Mouse (Mus musculus) embryo, embryonic 10.5 days (tissue): Measurements from ENCODE around the gene Uox.

ENCODE experiments used
- DNase-seq: peaks from one replicate; pipeline ENCODE4 v3.0.0-alpha.2; 2015; ENCODE audit warnings: low spot score

Gene Uox

DNA sequence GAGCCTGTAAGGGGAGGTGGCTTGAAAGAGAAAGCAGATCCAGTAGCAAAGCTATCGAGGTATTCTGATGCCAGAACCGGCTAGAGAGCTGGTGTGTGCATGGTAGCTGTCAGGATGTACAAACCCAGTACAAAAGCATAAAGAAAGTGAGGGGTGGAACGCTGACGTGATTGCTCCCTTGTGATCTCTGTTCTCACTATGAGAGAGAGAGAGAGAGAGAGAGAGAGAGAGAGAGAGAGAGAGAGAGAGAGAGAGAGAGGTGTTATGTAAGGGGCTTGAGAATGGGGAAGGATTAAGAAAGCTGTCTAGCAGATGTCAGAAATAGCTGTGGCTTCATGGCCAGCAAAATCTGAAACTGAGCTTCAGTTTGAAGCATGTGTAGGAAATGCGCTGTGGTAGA lies 13.7 kb downstream of the Uox start:
- no peak for DNase-seq

DNA sequence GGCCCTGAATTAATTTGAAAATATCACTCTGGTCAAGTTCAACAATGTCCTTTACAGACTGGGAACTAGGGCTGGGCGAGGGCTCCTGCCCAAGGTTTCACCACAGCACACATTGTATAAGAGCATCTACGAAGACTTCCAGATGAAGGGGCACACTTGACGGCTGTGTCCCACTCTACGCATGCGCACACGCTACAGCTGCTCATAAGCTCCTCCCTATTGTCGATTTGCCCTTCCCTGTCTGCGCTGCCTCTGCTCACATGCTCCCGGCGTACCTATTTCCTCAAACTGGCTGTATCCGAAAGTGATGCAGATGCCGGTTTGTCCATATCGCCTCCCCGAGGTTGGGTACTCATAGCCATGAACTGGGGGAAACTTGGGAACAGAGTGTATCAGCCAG lies 16.4 kb downstream of the Uox start:
- DNase-seq = no peak

DNA sequence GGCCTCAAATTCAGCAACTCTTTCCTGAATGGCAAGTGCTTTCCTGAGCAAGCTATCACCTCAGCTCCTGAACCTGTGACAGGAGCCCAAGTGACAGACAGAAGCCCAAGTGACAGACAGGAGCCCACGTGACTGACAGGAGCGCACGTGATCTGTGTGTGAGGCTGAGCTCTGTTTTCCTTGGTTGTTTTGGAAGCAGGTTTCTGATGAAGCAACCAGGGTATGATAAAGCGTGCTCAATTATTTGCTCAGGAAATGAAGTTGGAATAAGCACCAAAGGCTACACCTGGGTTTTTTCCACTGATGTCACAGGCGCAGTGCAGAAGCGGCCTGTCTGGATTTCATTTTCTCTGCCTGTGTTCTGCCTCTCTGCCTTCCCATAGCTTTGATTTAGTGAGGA lies 19.3 kb downstream of the Uox start:
- no peak for DNase-seq

DNA sequence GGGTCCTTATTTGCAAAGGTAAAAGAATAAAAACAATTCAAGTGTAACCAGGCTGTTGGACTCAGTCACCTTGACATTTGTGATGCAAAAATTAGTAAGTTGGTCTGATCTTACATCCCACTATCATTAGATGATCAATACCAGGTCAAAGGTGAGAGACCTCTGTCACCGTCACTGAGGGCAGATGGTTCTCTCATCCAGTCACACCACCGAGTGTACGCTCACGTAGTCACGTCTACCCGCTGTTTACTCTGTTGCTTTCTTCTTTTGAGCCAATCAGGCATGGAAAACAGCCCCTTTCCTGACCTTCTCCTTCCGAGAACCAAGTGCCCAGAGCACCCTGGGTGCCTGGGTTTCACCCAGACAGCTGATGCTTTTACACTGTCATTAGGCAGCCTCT lies 20.9 kb downstream of the Uox start:
- no peak for DNase-seq

DNA sequence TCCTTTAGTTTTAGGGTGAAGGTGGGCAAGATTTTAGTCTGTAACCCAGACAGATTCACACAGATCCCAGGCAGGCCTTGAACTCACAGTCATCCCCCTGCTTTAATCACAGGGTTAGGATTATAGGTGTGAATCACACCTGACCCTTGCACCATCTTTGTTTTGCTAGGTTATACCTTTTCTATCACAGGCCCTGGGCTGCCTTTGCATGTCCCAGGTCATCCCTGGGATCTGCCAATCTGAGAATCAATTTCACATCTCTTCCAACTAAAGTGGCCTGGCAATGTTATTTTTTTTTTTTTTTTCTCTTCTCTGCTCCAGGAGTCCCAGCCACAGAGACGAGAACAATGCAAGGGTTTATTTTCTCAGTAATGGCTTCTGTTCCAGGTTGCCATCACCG lies 21.4 kb downstream of the Uox start:
- DNase-seq = no peak

DNA sequence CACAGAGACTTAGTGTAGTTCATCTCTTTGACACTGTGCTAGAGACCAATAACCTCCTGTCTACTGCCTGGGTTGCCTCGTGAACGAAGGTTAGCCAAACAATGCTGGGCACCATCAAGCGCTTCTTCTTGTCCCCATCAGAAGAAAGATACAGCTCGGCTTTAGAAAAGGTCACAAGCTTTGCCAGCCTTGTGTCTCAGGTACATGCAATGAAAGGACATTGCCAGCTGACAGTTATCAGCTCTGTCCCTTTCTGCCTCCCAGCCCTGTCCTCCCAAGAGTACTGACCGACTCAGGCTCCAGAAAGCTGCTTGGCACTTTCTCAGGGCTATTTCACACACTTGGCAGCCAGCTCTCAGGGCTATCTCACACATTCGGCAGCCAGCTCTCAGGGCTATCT lies 25.2 kb downstream of the Uox start:
- DNase-seq = no peak

DNA sequence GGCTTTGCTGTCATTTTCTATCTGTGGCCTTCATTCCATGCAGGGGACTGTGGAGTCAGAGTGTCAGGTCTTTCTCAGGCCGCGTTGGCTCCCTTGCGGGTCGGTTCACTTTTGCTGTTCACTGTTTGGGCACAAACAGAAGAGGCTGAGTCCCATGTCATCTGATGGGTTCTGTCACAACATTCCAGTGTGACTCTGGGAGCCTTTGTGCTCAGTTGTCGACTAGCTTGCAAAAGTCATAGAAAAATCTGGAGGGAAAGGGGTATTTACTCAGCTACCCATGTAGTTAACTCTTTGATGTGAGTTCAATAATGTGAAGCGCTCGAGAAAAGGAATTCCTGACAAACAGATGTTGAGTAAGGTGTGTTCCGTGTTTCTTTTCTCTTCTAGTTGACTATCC lies 26.2 kb downstream of the Uox start:
- DNase-seq = no peak

DNA sequence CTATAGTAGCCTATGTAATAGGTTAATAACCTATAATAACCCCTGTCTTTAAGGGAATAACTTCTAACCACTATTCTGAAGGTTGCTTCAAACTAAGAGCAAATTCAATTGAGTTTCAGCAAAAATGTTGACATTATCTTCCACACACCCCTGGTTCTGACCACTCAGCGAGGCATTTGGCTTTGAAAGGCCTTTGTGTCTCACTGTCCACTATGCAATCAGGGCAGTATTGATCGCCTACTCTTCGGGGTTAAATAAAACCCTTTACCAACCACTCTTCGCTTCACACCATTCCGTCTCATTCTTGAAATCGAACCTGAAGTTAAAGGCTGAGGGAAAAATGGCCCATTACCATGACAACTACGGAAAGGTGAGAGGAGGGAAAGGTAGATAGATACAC lies 26.6 kb downstream of the Uox start:
- no peak for DNase-seq

DNA sequence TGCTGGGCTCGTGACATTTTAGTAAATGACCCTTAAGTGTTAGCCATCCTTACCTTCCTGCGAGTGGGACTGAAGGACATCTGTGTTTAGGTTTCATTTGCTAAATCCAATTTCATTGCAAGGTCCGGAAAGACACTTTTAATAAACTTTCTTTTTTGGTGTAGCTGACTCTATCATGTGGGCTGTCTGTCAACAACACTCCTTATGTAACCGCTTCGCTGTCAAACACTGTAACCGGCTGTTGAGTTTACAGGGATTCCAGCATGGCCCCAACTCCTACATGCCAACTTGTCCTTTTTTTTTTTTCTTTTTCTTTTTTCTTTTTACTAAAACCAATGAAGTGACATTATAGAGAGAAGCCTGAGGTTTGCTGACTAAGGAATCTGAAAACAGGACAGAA lies 28.2 kb downstream of the Uox start:
- DNase-seq = no peak

DNA sequence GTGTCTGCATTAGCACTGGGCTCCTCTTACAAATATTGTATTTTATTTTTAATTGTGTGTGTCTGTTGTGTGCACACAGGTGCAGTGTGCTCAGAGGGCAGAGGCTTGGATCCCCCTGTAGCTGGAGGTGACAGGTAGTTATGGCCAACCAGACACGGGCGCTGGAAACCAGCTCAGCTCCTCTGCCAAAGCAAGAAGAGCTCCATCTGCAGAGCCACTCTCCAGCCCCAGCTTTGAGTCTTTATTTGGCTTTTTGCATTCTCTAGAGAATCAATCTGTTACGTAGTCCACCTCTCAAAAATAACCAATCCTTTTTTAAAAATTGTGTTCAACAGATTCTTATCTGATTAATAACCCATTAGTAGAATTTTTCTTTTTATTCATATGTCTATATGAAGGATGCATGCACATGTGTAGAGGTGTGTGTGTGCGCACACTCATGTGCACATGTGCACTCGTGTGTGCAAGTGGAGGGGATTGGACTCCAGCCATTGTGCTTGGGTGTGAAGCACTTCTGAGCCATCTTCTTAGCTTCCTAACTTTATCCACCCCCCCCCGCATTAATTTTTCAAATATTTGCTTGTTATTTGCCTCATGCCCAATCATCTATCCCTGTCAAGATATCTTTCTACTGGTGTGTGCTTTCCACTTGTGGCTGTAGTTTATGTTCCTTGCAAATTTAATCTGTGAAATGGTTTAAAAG lies 29.1 kb downstream of the Uox start:
- DNase-seq = no peak

DNA sequence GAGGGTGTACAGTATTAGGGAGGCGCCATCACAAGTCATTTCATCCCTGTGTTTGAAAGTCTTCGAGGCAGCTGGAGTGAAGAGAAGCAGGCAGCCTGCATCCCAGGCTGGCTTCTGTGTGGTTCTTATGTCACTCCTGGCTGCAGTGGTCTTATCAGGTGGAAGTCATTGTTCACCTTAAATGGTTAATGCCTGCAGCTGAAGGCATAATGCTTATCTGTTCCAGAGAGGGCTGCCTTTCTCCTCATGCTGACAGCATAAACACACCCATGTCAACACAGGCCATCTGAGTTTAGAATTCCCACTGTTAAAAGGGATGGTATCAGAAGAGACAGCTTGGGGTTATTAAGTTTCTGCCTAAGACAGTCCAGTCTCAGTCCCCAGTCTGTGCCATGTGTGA lies 31.0 kb downstream of the Uox start:
- no peak for DNase-seq

DNA sequence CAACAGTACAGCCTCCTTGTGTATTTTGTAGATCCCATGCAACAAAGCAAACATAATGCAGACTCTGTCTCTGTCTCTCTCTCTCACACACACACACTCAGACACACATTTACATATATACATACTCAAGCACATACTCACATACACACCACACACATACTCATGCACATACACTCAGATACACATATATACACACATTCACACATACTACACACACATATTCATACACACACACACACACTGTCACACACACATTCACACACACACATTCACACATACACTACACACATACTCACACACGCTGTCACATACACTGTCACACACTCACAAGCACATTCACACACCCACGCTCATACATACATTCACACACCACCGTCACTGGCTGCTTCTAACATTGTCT lies 32.3 kb downstream of the Uox start:
- no peak for DNase-seq

DNA sequence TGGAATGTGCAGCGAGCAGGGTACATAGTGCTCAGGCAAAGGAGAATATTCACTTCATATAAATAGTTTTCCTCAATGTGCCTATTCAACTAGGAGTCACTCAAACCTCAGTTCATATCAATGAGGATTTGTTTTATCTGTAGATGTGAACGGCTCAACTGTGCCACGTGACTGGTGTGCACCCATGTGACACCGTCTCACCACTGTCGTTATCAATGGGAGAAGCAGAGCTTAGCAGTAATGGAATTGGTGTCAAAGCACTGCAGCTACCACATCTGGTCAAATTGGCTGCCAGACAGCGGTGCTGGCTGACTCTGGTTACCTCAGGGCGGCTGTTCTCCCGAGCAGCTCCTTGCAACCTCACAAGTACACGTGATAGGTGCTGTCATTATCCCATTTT lies 34.4 kb downstream of the Uox start:
- no peak for DNase-seq

DNA sequence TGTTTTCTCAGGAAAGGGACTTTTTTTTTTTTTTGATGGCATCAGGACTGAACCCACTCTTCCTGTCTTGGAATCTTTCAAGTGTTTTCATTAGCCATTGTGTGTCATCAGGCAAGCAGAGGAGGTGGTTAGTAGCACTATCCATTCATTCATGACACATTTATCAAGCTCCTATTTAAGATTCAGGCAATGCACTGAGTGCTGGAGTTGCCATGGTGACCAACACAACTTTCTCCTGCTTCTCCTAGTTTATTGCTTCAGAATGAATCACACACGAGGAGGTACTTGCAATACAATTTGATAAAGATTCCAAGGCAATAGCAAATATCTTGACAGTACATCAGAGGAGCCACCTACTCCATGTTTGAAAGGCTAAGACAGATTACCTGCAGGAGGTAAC lies 37.1 kb downstream of the Uox start:
- DNase-seq = no peak

DNA sequence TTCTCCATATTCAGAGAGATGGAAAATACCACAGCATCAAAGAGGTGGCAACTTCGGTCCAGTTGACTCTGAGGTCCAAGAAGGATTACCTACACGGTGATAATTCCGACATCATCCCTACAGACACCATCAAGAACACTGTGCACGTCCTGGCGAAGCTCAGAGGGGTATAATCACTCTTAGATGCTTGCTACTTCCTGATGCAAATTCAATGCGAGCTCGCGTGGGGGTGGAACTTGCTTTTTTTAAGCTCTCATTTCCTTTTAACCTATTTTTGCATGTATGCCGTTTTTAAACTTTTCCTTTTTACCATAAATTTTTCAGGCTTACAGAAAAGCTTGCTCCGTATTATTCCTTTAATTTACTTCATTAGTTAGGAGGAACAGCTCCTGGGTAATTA lies 40.1 kb downstream of the Uox start:
- DNase-seq = no peak

DNA sequence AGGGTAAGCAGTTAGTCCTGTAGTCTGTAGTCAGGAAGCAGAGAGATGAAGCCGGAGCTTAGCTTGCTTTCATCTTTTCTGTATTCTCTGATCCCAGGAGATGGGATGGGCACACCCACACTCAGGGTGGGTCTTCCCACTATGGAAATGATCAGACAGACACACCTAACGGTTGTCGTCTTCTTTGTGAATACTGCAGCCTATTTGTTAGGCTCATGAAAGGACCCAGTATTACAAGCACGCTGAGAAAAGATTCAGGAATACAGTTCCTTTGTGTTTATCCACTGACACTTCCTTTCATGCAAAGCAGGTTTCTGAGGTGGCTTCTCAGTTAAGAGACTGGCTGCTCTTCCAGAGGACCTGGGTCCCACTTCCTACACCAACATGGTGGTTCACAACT lies 41.0 kb downstream of the Uox start:
- no peak for DNase-seq

DNA sequence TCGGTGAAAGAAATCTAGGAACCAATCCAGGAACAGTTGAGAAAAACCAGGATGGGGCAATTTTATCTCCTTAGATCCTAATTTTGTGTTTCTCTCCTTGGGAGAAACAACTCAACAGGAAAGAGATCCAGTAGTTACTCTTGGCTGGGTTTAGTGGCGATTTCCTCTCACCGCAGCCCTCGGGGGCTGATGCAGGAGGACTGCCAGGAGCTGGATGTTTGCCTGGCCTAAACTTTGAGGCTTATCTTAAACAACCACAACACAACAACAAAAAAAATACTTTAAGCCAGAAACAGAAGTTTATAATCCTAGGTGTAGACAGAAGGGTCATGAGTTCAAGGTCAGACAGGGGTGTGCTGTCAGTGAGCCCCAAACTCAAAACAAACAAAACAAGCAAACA lies 41.6 kb downstream of the Uox start:
- no peak for DNase-seq

DNA sequence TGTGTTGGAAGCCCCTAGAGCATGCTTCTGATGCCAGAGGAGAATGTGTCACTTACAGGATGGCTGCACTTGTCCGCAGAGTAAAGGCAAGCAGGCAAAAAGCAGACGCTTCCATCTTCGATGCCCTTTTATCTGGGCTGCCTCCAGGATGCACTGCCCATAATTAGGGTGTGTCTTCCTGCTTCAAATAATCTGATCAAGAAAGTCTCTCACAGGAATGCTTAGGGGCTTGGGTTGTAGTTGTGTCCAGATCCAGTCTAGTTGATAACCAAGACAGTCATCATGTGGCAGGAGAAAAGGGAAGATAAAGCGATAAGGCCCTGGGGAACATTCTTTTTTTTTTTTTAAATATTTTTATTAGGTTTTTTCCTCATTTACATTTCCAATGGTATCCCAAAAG lies 45.3 kb downstream of the Uox start, which contains the start of gene Dnase2b:
Gene Dnase2b (minus strand): TSS at position 101 of the 400 bp plus-strand sequence.
- no peak for DNase-seq

DNA sequence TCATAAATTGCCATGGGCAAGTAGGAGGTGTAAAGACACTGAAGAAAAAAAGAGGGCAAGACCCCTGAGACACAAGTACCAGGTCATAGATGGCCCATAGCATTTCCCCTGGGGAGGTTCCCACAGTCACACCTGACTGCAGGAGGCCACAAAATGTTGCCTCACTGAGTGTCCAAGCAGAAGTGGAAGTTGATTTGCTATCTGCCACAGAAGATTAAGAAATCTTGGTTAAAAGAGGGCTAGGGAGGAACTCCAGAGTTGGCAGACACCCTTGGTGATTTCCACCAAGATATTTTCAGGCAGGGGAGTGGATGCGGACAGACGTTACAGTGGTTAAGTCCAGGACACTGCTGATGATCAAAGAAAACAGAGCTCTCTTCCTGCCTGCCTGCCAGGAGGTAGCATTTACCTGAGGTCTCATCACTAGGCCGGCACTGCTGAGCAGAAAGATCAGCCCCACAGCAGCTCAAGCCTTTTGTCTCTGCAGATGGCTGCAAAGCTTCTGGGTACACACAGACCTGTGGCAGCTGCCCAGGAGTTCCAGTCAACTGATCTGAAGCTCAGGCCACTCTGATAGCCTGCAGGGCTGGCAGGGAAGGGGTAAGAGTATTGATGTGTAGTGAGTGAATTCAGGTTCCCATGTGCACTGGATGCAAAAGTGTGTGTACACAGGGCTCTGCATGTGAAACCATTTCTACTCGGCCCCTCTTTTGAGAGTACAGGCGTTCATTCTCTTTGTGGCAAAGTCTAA lies 46.5 kb downstream of the Uox start:
- DNase-seq = no peak

DNA sequence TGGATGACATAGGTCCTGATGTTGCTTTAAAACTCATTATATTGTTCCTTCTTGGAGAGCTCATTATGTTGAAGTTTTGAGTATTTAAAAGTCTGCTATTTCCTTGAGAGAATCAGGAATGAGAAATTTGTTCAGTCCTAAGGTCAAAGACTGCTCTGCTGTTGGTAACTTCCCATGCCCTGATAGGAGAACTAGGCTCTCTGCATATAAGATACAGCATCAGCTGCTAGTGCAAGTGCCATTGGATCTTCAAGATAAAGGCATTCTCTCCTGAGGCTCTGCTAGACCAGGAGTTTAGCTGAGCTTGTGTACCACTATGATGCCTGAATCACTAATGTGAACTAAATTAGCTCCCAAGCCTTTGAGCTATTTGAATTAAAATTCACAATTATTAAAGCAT lies 47.7 kb downstream of the Uox start:
- DNase-seq = no peak

DNA sequence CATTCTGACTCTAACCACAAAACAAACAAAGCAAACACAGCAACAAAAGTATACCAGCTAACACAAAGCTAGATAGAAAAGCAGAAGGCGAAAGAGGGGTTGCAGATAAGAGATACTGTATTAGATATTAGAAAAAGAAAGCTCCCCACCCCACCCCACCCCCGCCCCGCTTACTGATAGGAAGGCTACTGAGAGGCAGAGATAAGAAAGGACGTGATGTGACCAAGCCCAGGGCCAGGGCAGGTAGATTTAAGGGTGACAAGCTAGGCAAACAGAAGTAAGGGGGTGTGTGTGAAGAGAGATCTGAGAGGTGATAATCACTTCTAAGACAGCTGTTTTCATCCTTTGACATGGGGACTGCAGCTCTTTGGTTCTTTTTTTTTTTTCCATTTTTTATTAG lies 48.1 kb downstream of the Uox start:
- DNase-seq = no peak

DNA sequence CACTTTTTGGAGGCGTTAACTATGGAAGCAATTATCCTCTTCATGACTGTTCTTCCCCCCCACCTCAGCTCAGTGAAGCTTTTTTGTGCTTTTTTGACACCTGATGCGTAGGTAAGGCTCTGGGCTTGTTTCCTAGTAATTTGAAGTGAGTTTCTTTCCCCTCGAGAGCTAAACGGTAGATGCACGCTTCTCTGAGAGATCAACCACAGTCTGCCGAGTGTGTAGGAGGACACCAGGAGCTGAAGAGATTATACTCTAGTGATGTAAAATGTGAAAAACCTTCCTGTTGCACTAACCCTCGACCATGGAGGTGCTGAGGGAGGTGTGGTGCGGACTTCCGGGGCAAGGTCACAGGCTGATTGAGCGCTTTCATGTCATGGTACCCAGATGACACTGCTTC lies 49.9 kb downstream of the Uox start:
- no peak for DNase-seq

DNA sequence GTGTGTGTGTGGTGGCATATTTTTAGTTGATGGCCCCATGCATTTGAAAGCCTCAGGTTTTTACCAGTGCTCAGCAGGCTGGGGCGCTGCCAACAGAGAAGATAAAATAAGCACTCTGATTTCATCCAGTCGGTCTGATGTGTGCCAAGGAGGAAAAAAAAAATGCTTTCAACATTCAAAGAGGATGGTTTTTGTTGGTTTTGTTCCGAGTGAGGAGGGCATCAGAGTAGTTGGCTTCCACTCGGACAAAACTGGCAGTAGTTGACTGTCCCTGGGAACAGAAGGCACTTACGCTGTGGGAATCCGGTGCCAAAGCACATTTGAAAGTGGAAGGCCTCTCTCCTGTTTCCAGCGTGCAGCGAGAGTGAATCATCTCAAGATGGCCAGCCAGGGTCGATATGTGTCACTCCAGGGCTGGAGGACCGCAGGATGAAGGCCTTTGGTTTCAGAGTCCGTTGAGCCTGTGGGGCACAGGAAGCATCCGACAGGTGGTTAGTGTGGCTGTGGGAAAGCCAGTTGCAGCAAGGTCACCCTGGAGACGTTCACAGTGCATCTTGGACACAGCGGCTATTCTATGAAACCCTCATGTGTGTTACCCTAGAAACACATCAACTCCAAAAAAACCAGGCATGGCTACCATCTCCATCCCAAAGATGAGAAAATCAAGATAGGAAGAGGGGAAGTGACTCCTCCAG lies 50.5 kb downstream of the Uox start:
- DNase-seq = no peak
